Mouse (Mus musculus) lung, postnatal 14 days (tissue): ENCODE results near the gene Wnt10b.

Source experiments
- DNase-seq: peaks from one replicate; pipeline ENCODE4 v3.0.0; 2021

Wnt10b gene

GRCm38 (mm10) chr15:98727443-98728321, 50.3 kb downstream of the Wnt10b start, which contains the start of gene Fkbp11:
TSS of gene Fkbp11 (minus strand) at chr15:98728198.
- DNase-seq: peak; percentile 71

- DNase-seq: no peak
Observed at GRCm38 (mm10) chr15:98726746-98727145, 51.2 kb downstream of the Wnt10b start.

GRCm38 (mm10) chr15:98726079-98726478, 51.9 kb downstream of the Wnt10b start:
- no peak for DNase-seq

GRCm38 (mm10) chr15:98724441-98724840, 53.5 kb downstream of the Wnt10b start:
- no peak for DNase-seq

GRCm38 (mm10) chr15:98722854-98723253, 55.1 kb downstream of the Wnt10b start:
- DNase-seq: no peak

DNA sequence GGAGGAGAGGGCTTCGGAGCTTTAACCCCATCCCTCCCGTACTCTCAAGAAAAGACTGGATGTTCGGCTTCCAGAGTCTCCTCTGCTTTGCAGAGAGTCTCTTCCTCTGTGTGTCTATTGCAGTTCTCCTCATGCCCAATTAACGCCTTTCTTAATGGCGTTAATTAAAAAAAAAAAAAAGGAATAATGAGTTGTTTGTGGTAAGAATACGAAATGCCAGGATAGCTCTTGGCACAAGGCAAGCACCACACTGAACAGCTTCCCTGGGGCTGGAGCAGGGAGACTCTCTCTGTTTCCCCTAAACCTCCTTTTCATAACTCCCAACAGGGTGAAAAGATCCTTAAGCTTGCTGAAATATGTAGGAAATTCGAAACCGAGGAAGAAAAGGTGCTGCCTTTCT, 55.8 kb downstream of the Wnt10b start:
- no peak for DNase-seq
